Mouse (Mus musculus): ENCODE results near the gene Cd37. TPM values are rescaled to one million over a fixed set of nuclear protein-coding genes. Genes with fewer than 3 reads are reported as not detected.

Cd37 gene
- polyA plus RNA-seq, 1 experiment, result 1,116 TPM

DNA sequence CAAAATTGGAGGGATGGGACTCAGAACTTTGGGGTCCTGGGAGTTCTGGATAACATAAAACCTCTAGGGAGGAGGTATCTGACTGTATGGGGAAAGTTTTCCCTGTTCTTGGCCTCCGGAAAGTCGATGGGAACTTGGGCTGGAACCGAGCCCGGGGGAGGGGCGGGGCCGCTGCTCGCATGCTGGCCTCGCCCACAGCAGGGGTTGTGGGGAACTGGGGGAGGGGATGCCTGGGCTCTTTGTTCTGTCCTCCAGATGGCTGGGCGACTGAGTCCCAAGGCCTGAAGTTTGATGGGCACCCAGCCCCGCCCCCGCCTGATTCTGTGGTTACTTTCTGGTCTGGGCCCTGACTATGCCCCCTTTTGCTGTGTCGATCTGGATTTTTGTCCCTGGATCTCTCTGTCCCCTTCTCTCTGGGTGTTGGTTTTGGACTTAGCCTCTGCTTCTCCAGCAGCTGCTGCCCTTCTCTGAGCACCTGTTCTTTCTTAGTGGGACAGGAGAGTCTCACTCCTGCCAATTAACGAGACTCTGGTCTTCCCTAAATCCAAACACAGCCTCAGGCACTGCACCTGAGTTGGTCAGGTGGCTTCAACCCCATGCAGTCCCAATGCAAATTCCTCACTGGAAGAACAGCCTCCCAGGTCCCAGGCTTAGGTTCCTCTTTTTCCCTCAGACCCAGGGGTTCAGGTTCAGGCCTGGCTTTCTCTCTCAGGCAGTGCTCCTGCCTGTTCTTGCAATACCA is 22.3 kb downstream of the Cd37 start:
- no peak overlapping the region for H3K27ac ChIP-seq (ENCODE audit: insufficient read depth, low read length)
- peaks cover 8% of the 10 kb centered on the region for H3K27me3 ChIP-seq (ENCODE audit: control insufficient read depth, insufficient read depth, low read length)
- TF ChIP-seq CTCF (IDR thresholded peaks at IDR 0.05; ENCODE audit: extremely low read depth, insufficient read depth, insufficient read length, insufficient replicate concordance) (no peak), POLR2A (IDR thresholded peaks at IDR 0.05; ENCODE audit: low read depth, low read length) (no peak)
- peaks cover 12% of the 10 kb centered on the region; the same call in 1 of the 2 replicates for H3K4me1 ChIP-seq (ENCODE audit: control insufficient read depth, insufficient read depth, insufficient read length)
- 18% methylated on average over 13 of the region's 13 CpGs for WGBS
- no peak for DNase-seq (ENCODE audit: low read depth in 1 of 2, low spot score in 2 of 2)
- no peak overlapping the region for H3K4me3 ChIP-seq (ENCODE audit: extremely low read depth, insufficient read depth, insufficient read length)
- H3K36me3 ChIP-seq (ENCODE audit: control insufficient read depth, insufficient read depth, low read length), result no peaks in the 10 kb centered on the region

DNA sequence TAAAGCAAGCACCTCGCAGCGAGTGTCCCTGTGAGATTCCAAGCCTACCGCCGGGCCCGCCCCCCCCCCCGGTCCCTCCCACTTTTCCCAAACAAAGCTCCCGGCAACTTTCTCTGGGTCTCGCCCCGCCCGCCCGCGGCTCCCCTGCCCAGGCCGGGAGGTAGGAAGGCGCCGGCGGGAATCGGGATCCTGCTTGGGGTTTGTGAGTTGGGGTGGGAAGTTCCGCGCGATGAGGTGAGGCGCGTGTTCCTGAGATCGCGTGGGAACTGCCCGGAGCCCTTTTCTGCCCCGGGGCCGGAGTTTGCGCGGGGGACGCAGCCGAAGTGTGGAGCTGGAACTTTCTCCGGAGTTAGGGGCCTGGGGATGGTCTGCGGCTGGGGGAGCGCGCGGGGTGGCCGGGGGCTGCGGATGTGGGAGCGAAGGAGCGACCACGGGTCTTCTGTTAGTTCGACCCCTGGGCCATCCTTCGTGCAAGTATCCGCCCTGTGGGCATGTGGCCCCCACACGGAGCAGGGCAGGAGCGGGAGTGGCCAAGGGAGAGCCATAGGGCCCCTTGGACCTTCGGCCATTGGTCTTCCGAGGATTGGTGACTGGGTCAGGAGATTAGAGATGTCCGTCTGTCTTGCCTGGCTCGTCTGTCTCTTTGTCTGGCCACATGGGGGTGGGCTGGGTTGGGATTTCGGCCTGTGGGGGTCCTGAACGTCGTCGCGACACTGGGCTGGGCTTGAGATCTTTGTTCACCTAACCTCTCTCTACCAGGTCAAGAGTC is 23.1 kb downstream of the Cd37 start, which contains the start of gene Tead2:
Gene Tead2, plus strand, starts transcription at position 81 of the 769 bp plus-strand sequence.
- TF ChIP-seq POLR2A (IDR thresholded peaks at IDR 0.05; ENCODE audit: low read depth, low read length) (no peak), CTCF (IDR thresholded peaks at IDR 0.05; ENCODE audit: extremely low read depth, insufficient read depth, insufficient read length, insufficient replicate concordance) (no peak)
- H3K36me3 ChIP-seq (ENCODE audit: control insufficient read depth, insufficient read depth, low read length), result no peaks in the 10 kb centered on the region
- no peak for DNase-seq (ENCODE audit: low read depth in 1 of 2, low spot score in 2 of 2)
- H3K4me1 ChIP-seq (ENCODE audit: control insufficient read depth, insufficient read depth, insufficient read length), result peaks cover 17% of the 10 kb centered on the region; the same call in 1 of the 2 replicates
- 11% methylated on average over 54 of the region's 55 CpGs for WGBS
- peak within 1 kb of the TSS; percentile 40; the same call in 1 of the 2 replicates for H3K4me3 ChIP-seq (ENCODE audit: extremely low read depth, insufficient read depth, insufficient read length)
- H3K27ac ChIP-seq (ENCODE audit: insufficient read depth, low read length), result no peak within 1 kb of the TSS
- peaks cover 8% of the 10 kb centered on the region for H3K27me3 ChIP-seq (ENCODE audit: control insufficient read depth, insufficient read depth, low read length)

DNA sequence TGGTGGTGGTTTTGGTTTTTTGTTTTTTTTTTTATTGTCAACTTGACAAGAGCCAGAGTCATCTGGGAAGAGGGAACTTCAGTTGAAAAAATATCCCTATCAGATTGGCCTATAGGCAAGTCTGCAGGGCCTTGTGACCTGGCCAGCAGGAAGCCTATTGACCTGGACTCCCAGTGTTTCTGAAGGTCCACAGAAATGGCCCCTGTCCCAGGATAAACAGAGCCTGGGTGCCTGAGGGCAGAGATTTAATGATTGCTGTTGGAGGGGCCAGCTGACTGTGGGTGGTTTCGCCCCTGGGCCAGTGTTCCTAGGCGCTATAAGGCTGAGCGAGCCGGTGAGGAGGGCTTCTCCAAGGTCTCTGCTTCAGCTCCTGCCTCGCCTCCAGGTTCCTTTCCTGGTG is 25.2 kb downstream of the Cd37 start:
- no peak for DNase-seq (ENCODE audit: low read depth in 1 of 2, low spot score in 2 of 2)
- peaks cover 8% of the 10 kb centered on the region for H3K27me3 ChIP-seq (ENCODE audit: control insufficient read depth, insufficient read depth, low read length)
- TF ChIP-seq POLR2A (IDR thresholded peaks at IDR 0.05; ENCODE audit: low read depth, low read length), result no peak
- TF ChIP-seq CTCF (IDR thresholded peaks at IDR 0.05; ENCODE audit: extremely low read depth, insufficient read depth, insufficient read length, insufficient replicate concordance), result no peak
- peaks cover 17% of the 10 kb centered on the region; the same call in 1 of the 2 replicates for H3K4me1 ChIP-seq (ENCODE audit: control insufficient read depth, insufficient read depth, insufficient read length)
- no peak overlapping the region for H3K27ac ChIP-seq (ENCODE audit: insufficient read depth, low read length)
- WGBS, result 95% methylated on average over 5 of the region's 5 CpGs
- H3K4me3 ChIP-seq (ENCODE audit: extremely low read depth, insufficient read depth, insufficient read length), result no peak overlapping the region
- H3K36me3 ChIP-seq (ENCODE audit: control insufficient read depth, insufficient read depth, low read length), result no peaks in the 10 kb centered on the region

DNA sequence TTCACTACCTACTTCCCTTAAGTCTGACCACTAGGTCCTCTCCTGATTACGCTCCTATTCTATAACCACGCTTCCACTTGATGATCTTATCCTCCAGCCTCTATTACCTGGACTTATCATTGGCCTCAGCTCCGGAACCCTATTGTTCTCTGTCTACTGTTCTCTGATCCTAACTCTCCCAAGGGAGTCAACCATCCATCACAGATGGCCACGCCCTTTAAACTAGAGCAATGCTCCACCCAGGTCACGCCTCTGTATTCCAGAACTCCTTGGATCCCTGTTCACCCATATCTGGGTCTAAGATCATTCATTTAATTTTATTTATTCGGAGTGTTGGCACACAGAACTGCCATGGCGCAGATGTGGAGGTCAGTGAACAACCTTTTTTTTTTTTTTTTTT is 26.6 kb downstream of the Cd37 start:
- peaks cover 8% of the 10 kb centered on the region for H3K27me3 ChIP-seq (ENCODE audit: control insufficient read depth, insufficient read depth, low read length)
- peaks cover 17% of the 10 kb centered on the region; the same call in 1 of the 2 replicates for H3K4me1 ChIP-seq (ENCODE audit: control insufficient read depth, insufficient read depth, insufficient read length)
- no peaks in the 10 kb centered on the region for H3K36me3 ChIP-seq (ENCODE audit: control insufficient read depth, insufficient read depth, low read length)
- H3K4me3 ChIP-seq (ENCODE audit: extremely low read depth, insufficient read depth, insufficient read length), result no peak overlapping the region
- DNase-seq (ENCODE audit: low read depth in 1 of 2, low spot score in 2 of 2), result no peak
- WGBS, result 90% methylated on average over 7 of the region's 7 CpGs
- no peak overlapping the region for H3K27ac ChIP-seq (ENCODE audit: insufficient read depth, low read length)
- TF ChIP-seq CTCF (IDR thresholded peaks at IDR 0.05; ENCODE audit: extremely low read depth, insufficient read depth, insufficient read length, insufficient replicate concordance) (no peak), POLR2A (IDR thresholded peaks at IDR 0.05; ENCODE audit: low read depth, low read length) (no peak)

DNA sequence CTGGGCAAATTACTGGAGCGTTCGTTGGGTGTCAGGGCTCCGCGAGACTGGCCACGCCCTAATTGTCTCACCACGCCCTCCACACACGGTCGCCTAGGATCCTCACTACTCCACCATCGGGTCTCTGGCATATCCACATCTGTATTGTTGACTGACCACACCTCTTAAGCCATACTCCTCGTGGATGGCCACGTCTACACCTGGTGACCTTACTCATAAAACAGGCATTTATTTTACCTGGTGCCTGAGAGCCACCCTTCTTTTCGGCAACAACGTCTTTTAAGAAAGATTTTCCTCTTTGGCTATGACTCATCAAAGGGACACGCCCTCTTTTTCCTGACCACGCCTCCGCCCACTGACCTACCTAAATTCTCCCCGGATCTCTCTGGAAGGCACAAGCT is 27.1 kb downstream of the Cd37 start, which contains the start of gene Dkkl1:
Gene Dkkl1, minus strand, starts transcription at position 297 of the 401 bp plus-strand sequence.
- 6% methylated on average over 17 of the region's 17 CpGs for WGBS
- Histone ChIP-seq H3K27me3 (ENCODE audit: control insufficient read depth, insufficient read depth, low read length) (peaks cover 8% of the 10 kb centered on the region), H3K36me3 (ENCODE audit: control insufficient read depth, insufficient read depth, low read length) (no peaks in the 10 kb centered on the region), H3K27ac (ENCODE audit: insufficient read depth, low read length) (no peak within 1 kb of the TSS), H3K4me1 (ENCODE audit: control insufficient read depth, insufficient read depth, insufficient read length) (peaks cover 17% of the 10 kb centered on the region; the same call in 1 of the 2 replicates), H3K4me3 (ENCODE audit: extremely low read depth, insufficient read depth, insufficient read length) (peak within 1 kb of the TSS; percentile 27; the same call in 1 of the 2 replicates)
- TF ChIP-seq POLR2A (IDR thresholded peaks at IDR 0.05; ENCODE audit: low read depth, low read length), result no peak
- no peak for TF ChIP-seq CTCF (IDR thresholded peaks at IDR 0.05; ENCODE audit: extremely low read depth, insufficient read depth, insufficient read length, insufficient replicate concordance)
- no peak for DNase-seq (ENCODE audit: low read depth in 1 of 2, low spot score in 2 of 2)

DNA sequence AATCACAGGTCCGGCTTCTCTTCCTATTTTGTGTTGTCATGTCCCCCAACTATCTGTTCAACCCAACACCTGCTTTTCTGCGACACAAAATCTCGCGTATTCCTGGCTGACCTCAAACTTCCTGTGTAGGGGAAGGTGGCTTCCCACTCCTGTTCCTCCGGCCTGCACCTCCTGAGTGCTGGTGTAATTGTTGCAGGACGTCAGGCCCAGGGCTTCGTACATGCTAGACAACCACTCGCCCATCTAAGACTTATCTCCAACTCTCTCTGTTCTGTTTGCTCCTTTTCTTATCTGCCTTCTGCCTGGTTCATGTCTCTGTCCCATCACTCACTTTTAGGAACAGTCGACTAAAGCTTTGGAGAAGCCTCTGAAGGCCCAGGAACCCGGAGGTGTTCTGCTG is 27.8 kb downstream of the Cd37 start:
- WGBS, result 12% methylated on average over 10 of the region's 10 CpGs
- no peak overlapping the region for H3K4me3 ChIP-seq (ENCODE audit: extremely low read depth, insufficient read depth, insufficient read length)

More for the DNA sequence above, 27.8 kb downstream of the Cd37 start:
- no peak for DNase-seq (ENCODE audit: low read depth in 1 of 2, low spot score in 2 of 2)
- H3K36me3 ChIP-seq (ENCODE audit: control insufficient read depth, insufficient read depth, low read length), result no peaks in the 10 kb centered on the region
- peaks cover 4% of the 10 kb centered on the region for H3K27me3 ChIP-seq (ENCODE audit: control insufficient read depth, insufficient read depth, low read length)
- TF ChIP-seq CTCF (IDR thresholded peaks at IDR 0.05; ENCODE audit: extremely low read depth, insufficient read depth, insufficient read length, insufficient replicate concordance), result no peak
- no peak for TF ChIP-seq POLR2A (IDR thresholded peaks at IDR 0.05; ENCODE audit: low read depth, low read length)
- H3K27ac ChIP-seq (ENCODE audit: insufficient read depth, low read length), result no peak overlapping the region
- H3K4me1 ChIP-seq (ENCODE audit: control insufficient read depth, insufficient read depth, insufficient read length), result peaks cover 13% of the 10 kb centered on the region; the same call in 1 of the 2 replicates

Measured in spleen, adult 2 months (tissue).